Mouse (Mus musculus) intestine, postnatal 0 days (tissue): ENCODE measurements around the gene Ptprg. TPM values are rescaled to one million over a fixed set of nuclear protein-coding genes. Genes with fewer than 3 reads are reported as not detected.

Experiments
- ATAC-seq: fragments of 200-750 bp; cut with Nextera tagmentation; 2 replicates; pipeline ENCODE4 v1.8.0; 2017; ENCODE audit warnings: mild to moderate bottlenecking, moderate TSS enrichment, moderate library complexity
- H3K27ac ChIP-seq: fragments of 300-500 bp; sonication (generic); 2 replicates; pipeline ENCODE4 v1.5.1; 2014; ENCODE audit warnings: mild to moderate bottlenecking, low read depth, low read length, moderate library complexity
- H3K27me3 ChIP-seq: fragments of 300-500 bp; sonication (generic); replicated peaks from 2 replicates; pipeline ENCODE4 v1.6.1; 2014; ENCODE audit warnings: low read length, mixed read lengths; ENCODE audit not compliant: control insufficient read depth, insufficient read depth
- H3K36me3 ChIP-seq: fragments of 300-500 bp; sonication (generic); 2 replicates; pipeline ENCODE4 v1.6.1; 2014; ENCODE audit warnings: mild to moderate bottlenecking, moderate library complexity; ENCODE audit not compliant: control insufficient read depth, insufficient read depth
- H3K4me1 ChIP-seq: fragments of 300-500 bp; sonication (generic); replicated peaks from 2 replicates; pipeline ENCODE4 v1.6.1; 2014; ENCODE audit warnings: antibody characterized with exemption, low read length, mixed read lengths; ENCODE audit not compliant: control insufficient read depth, insufficient read depth
- H3K4me2 ChIP-seq: fragments of 300-500 bp; sonication (generic); replicated peaks from 2 replicates; pipeline ENCODE4 v1.6.1; 2014; ENCODE audit warnings: low read depth, mild to moderate bottlenecking, moderate library complexity
- H3K4me3 ChIP-seq: fragments of 300-500 bp; sonication (generic); 2 replicates; pipeline ENCODE4 v1.5.1; 2014; ENCODE audit warnings: low read depth, low read length
- H3K9ac ChIP-seq: fragments of 300-500 bp; sonication (generic); 2 replicates; pipeline ENCODE4 v1.6.1; 2014; ENCODE audit warnings: mild to moderate bottlenecking, low read depth, low read length
- H3K9me3 ChIP-seq: fragments of 300-500 bp; sonication (generic); 2 replicates; pipeline ENCODE4 v1.6.1; 2016; ENCODE audit warnings: mixed run types; ENCODE audit not compliant: control insufficient read depth
- CTCF ChIP-seq: sonication (generic); IDR thresholded peaks from 2 replicates; pipeline ENCODE4 v1.5.1; 2016; ENCODE audit warnings: low read depth, mild to moderate bottlenecking, control low read depth, antibody characterized with exemption, moderate library complexity
- WGBS: fragments of 180-500 bp; shearing (Covaris S2); extraction: QIAGEN DNeasy Blood & Tissue Kit; methylation state at CpG from one replicate; pipeline ENCODE4 v1.1.7; 2014; 5-methylcytosine and 5-hydroxymethylcytosine counted together
- polyA plus RNA-seq: library from polyadenylated mRNA; unstranded; fragments of >200 nt; fragmentation: Nextera tagmentation; extraction: Ambion mirVana; gene quantifications from 2 replicates; pipeline ENCODE4 v1.2.1, GENCODE M21; 2015

The Ptprg gene
- polyA plus RNA-seq, 1 experiment from 2014 or later: 3.7 TPM

GRCm38 (mm10) chr14:11938912-11939311 is 385.6 kb downstream of the Ptprg start:
- Histone ChIP-seq H3K4me2 (no peak overlapping the region), H3K27me3 (no peaks in the 10 kb centered on the region), H3K9ac (no peak overlapping the region), H3K27ac (no peak overlapping the region), H3K4me3 (no peak overlapping the region), H3K9me3 (no peaks in the 10 kb centered on the region), H3K36me3 (no peaks in the 10 kb centered on the region), H3K4me1 (no peaks in the 10 kb centered on the region)
- 92% methylated on average over 4 of the region's 4 CpGs for WGBS
- ATAC-seq: no peak
- TF ChIP-seq CTCF: no peak

- H3K9ac ChIP-seq: no peak overlapping the region
- no peaks in the 10 kb centered on the region for H3K9me3 ChIP-seq
- no peaks in the 10 kb centered on the region for H3K36me3 ChIP-seq
- no peak overlapping the region for H3K27ac ChIP-seq
- H3K4me2 ChIP-seq: no peak overlapping the region
- H3K4me1 ChIP-seq: no peaks in the 10 kb centered on the region
- ATAC-seq: no peak
- no peak overlapping the region for H3K4me3 ChIP-seq
- 80% methylated on average over 5 of the region's 5 CpGs for WGBS
- H3K27me3 ChIP-seq: no peaks in the 10 kb centered on the region
- TF ChIP-seq CTCF: no peak
Measured at GRCm38 (mm10) chr14:11941989-11942514, 388.7 kb downstream of the Ptprg start.

GRCm38 (mm10) chr14:11950379-11950778 is 397.0 kb downstream of the Ptprg start:
- 91% methylated on average over 6 of the region's 6 CpGs for WGBS
- no peak for ATAC-seq
- Histone ChIP-seq H3K9ac (no peak overlapping the region), H3K27me3 (no peaks in the 10 kb centered on the region), H3K9me3 (no peaks in the 10 kb centered on the region), H3K4me1 (no peaks in the 10 kb centered on the region), H3K4me3 (no peak overlapping the region), H3K27ac (no peak overlapping the region), H3K4me2 (no peak overlapping the region), H3K36me3 (no peaks in the 10 kb centered on the region)
- TF ChIP-seq CTCF: no peak

- no peak for ATAC-seq
- no peak overlapping the region for H3K27ac ChIP-seq
- WGBS: 79% methylated on average over 6 of the region's 6 CpGs
- no peaks in the 10 kb centered on the region for H3K36me3 ChIP-seq
- H3K27me3 ChIP-seq: no peaks in the 10 kb centered on the region
- no peak overlapping the region for H3K4me3 ChIP-seq
- H3K9ac ChIP-seq: no peak overlapping the region
- no peak overlapping the region for H3K4me2 ChIP-seq
- no peaks in the 10 kb centered on the region for H3K9me3 ChIP-seq
- no peak for TF ChIP-seq CTCF
- H3K4me1 ChIP-seq: no peaks in the 10 kb centered on the region
Measured at GRCm38 (mm10) chr14:11955020-11955882, 401.9 kb downstream of the Ptprg start.

- WGBS: 86% methylated on average over 15 of the region's 15 CpGs
- no peaks in the 10 kb centered on the region for H3K36me3 ChIP-seq
- ATAC-seq: no peak
Measured at GRCm38 (mm10) chr14:11960269-11961121, 407.2 kb downstream of the Ptprg start.

GRCm38 (mm10) chr14:11962101-11962500 is 408.8 kb downstream of the Ptprg start:
- H3K4me2 ChIP-seq: no peak overlapping the region
- TF ChIP-seq CTCF: no peak
- no peaks in the 10 kb centered on the region for H3K27me3 ChIP-seq
- no peak overlapping the region for H3K4me3 ChIP-seq
- ATAC-seq: no peak
- no peaks in the 10 kb centered on the region for H3K4me1 ChIP-seq
- H3K9me3 ChIP-seq: no peaks in the 10 kb centered on the region
- 88% methylated on average over 5 of the region's 5 CpGs for WGBS
- no peak overlapping the region for H3K27ac ChIP-seq
- no peak overlapping the region for H3K9ac ChIP-seq
- H3K36me3 ChIP-seq: no peaks in the 10 kb centered on the region

More at GRCm38 (mm10) chr14:11960269-11961121, 407.2 kb downstream of the Ptprg start:
- Histone ChIP-seq H3K4me1 (no peaks in the 10 kb centered on the region), H3K27ac (no peak overlapping the region), H3K4me3 (no peak overlapping the region), H3K9me3 (no peaks in the 10 kb centered on the region), H3K27me3 (no peaks in the 10 kb centered on the region), H3K4me2 (no peak overlapping the region), H3K9ac (no peak overlapping the region)
- no peak for TF ChIP-seq CTCF
